Mouse (Mus musculus) hindbrain, embryonic 16.5 days (tissue): ENCODE data around the gene Fam78a. TPM values are rescaled to one million over a fixed set of nuclear protein-coding genes. Genes with fewer than 3 reads are reported as not detected.

Experiments
- ATAC-seq: fragments of 200-750 bp; cut with Nextera tagmentation; 2 replicates; pipeline ENCODE4 v1.8.0; 2017; ENCODE audit warnings: moderate TSS enrichment, moderate library complexity
- H3K27ac ChIP-seq: fragments of 300-500 bp; sonication (generic); 2 replicates; pipeline ENCODE4 v1.5.1; 2014; ENCODE audit warnings: low read depth, mild to moderate bottlenecking, control low read depth, low read length, moderate library complexity
- H3K27me3 ChIP-seq: fragments of 300-500 bp; sonication (generic); replicated peaks from 2 replicates; pipeline ENCODE4 v1.6.1; 2014; ENCODE audit warnings: low read length; ENCODE audit not compliant: control insufficient read depth, insufficient read depth
- H3K36me3 ChIP-seq: fragments of 300-500 bp; sonication (generic); 2 replicates; pipeline ENCODE4 v1.6.1; 2014; ENCODE audit warnings: mild to moderate bottlenecking, low read length, moderate library complexity, mixed read lengths; ENCODE audit not compliant: control insufficient read depth, insufficient read depth
- H3K4me1 ChIP-seq: fragments of 300-500 bp; sonication (generic); 2 replicates; pipeline ENCODE4 v1.6.1; 2014; ENCODE audit warnings: low read depth, low read length; ENCODE audit not compliant: control insufficient read depth, insufficient read depth
- H3K4me2 ChIP-seq: fragments of 300-500 bp; sonication (generic); 2 replicates; pipeline ENCODE4 v1.6.1; 2014; ENCODE audit warnings: mild to moderate bottlenecking, low read length, control low read depth, moderate library complexity
- H3K4me3 ChIP-seq: fragments of 300-500 bp; sonication (generic); 2 replicates; pipeline ENCODE4 v1.5.1; 2014; ENCODE audit warnings: mild to moderate bottlenecking, low read length, control low read depth, moderate library complexity
- H3K9ac ChIP-seq: fragments of 300-500 bp; sonication (generic); 2 replicates; pipeline ENCODE4 v1.6.1; 2014; ENCODE audit warnings: low read depth, mild to moderate bottlenecking, control low read depth, low read length, moderate library complexity
- H3K9me3 ChIP-seq: fragments of 300-500 bp; sonication (generic); 2 replicates; pipeline ENCODE4 v1.6.1; 2014; ENCODE audit warnings: mild to moderate bottlenecking, low read length, moderate library complexity; ENCODE audit not compliant: control insufficient read depth
- WGBS: fragments of 180-500 bp; shearing (Covaris S2); extraction: QIAGEN DNeasy Blood & Tissue Kit; methylation state at CpG from one replicate; pipeline ENCODE4 v1.1.7; 2014; 5-methylcytosine and 5-hydroxymethylcytosine counted together
- polyA plus RNA-seq: library from polyadenylated mRNA; unstranded; fragments of >200 nt; fragmentation: Nextera tagmentation; extraction: Ambion mirVana; gene quantifications from 2 replicates; pipeline ENCODE4 v1.2.1, GENCODE M21; 2015

Gene Fam78a
- polyA plus RNA-seq, 1 experiment from 2014 or later: 0.50 TPM

GRCm38 (mm10) chr2:32065371-32065791, 19.3 kb downstream of the Fam78a start:
- H3K4me2 ChIP-seq: no peak overlapping the region
- H3K9ac ChIP-seq: no peak overlapping the region
- no peaks in the 10 kb centered on the region for H3K9me3 ChIP-seq
- H3K27me3 ChIP-seq: no peaks in the 10 kb centered on the region
- no peak for ATAC-seq
- no peaks in the 10 kb centered on the region for H3K36me3 ChIP-seq
- H3K4me3 ChIP-seq: no peak overlapping the region
- peaks cover 3% of the 10 kb centered on the region; the same call in 1 of the 2 replicates for H3K4me1 ChIP-seq
- WGBS: 81% methylated on average over 5 of the region's 5 CpGs
- no peak overlapping the region for H3K27ac ChIP-seq

DNA sequence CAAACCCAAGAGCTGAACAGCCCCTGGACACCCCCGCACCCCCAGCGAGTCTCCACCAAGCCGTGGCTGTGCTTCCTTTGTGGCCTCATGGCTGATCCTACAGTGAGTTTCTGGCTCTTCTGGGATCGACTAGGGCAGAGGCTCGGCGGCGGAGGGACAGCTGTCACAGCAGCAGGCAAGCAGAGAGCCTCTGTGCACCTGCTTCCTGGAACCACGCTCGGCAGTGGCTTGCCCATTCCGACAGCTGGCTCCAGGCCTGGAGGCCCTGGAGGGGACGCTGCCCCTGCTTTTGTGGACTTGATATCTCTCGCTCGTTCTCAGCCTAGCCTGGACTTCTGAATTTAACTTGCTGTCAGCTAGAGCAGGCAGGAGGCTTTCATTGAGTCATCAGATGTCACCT, 19.7 kb downstream of the Fam78a start:
- Histone ChIP-seq H3K4me3 (no peak overlapping the region), H3K27ac (no peak overlapping the region), H3K9me3 (no peaks in the 10 kb centered on the region), H3K4me1 (peaks cover 3% of the 10 kb centered on the region; the same call in 1 of the 2 replicates), H3K9ac (no peak overlapping the region), H3K36me3 (no peaks in the 10 kb centered on the region), H3K27me3 (no peaks in the 10 kb centered on the region), H3K4me2 (no peak overlapping the region)
- WGBS: 37% methylated on average over 13 of the region's 13 CpGs
- ATAC-seq: no peak

DNA sequence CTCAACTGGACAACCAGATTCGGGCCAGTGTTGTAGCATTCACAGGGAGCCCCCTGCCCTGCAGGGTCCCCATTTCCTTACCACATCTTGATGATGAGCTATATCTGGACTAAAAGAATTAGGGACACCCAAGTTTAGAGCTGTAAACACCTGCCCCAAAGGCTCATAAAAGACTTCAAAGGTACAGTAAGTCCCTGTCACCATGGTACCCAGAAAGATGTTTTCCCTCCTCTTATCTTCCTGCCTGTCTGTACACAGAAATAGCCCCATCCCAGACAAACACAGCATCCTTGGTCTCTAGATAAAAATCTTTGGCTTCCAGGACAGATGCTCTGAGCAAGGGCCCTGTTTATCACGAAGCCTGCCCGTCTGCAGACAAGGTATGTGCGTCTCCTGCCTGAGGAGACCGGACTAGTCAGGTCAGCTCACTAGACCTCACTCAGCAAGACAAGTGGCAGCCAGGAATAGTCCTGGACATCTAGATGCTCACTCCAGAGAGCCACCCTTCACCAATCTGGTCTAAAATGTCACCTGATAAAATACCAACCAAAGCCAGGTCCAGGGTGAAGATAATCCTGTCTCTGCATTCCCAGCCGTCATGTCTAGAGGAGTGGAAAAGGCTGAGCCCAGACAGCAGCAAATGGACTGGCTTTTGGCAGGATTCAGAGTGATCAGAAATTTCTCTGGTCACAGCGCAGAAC, 21.1 kb downstream of the Fam78a start:
- H3K4me1 ChIP-seq: peaks cover 3% of the 10 kb centered on the region; the same call in 1 of the 2 replicates
- no peak overlapping the region for H3K27ac ChIP-seq
- ATAC-seq: no peak
- WGBS: 82% methylated on average over 7 of the region's 7 CpGs
- no peak overlapping the region for H3K4me3 ChIP-seq
- no peaks in the 10 kb centered on the region for H3K27me3 ChIP-seq
- no peaks in the 10 kb centered on the region for H3K9me3 ChIP-seq
- H3K36me3 ChIP-seq: no peaks in the 10 kb centered on the region
- H3K4me2 ChIP-seq: no peak overlapping the region
- no peak overlapping the region for H3K9ac ChIP-seq

DNA sequence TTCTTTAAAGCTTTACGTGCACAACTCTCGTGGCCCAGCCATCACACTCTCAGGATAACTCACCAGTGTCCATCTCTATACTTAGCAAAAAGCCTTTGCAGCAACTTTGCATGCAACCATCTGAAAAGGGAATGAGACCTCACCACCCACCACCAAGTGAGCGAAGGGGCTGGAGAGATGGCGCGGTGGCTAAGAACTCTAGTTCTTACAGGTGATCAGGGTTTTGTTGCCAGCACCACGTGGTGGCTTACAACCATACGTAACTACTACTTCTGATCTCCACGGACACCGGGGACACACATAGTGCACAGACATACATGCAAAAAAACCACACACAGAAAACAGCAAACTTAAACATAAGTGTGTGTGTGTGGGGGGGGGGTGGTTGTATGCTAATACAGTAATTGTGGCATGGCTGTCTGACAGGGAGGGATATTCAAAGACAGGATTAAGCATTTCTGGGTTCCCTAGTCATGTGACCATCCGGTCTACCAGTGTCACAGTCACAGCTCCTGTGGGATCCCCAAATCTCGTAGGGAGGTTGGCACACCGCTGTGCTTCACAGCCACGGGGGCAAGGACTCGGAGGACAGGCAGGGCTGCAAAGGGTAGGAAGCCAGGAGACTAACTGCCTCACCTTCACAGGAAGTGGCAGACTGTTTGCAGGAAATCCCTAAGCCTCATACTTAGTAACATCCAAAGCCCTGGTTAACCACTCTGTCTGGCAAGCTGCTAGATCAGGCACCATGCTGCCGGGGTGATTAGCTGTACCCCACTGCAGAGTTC, 21.8 kb downstream of the Fam78a start:
- no peak overlapping the region for H3K4me3 ChIP-seq
- H3K9me3 ChIP-seq: no peaks in the 10 kb centered on the region
- no peaks in the 10 kb centered on the region for H3K36me3 ChIP-seq
- no peak overlapping the region for H3K9ac ChIP-seq
- H3K27me3 ChIP-seq: no peaks in the 10 kb centered on the region
- ATAC-seq: no peak
- no peak overlapping the region for H3K27ac ChIP-seq
- WGBS: 91% methylated on average over 15 of the region's 15 CpGs
- no peak overlapping the region for H3K4me2 ChIP-seq
- H3K4me1 ChIP-seq: peaks cover 3% of the 10 kb centered on the region; the same call in 1 of the 2 replicates

GRCm38 (mm10) chr2:32061722-32062505, 22.7 kb downstream of the Fam78a start:
- H3K4me1 ChIP-seq: peaks cover 3% of the 10 kb centered on the region; the same call in 1 of the 2 replicates
- no peak overlapping the region for H3K4me2 ChIP-seq
- no peaks in the 10 kb centered on the region for H3K27me3 ChIP-seq
- 75% methylated on average over 12 of the region's 12 CpGs for WGBS
- no peak overlapping the region for H3K4me3 ChIP-seq
- no peaks in the 10 kb centered on the region for H3K36me3 ChIP-seq
- H3K9ac ChIP-seq: no peak overlapping the region
- ATAC-seq: no peak
- H3K9me3 ChIP-seq: no peaks in the 10 kb centered on the region
- H3K27ac ChIP-seq: no peak overlapping the region

GRCm38 (mm10) chr2:32061189-32061588, 23.5 kb downstream of the Fam78a start:
- Histone ChIP-seq H3K9me3 (no peaks in the 10 kb centered on the region), H3K9ac (no peak overlapping the region), H3K4me3 (no peak overlapping the region), H3K27me3 (no peaks in the 10 kb centered on the region), H3K4me1 (peaks cover 3% of the 10 kb centered on the region; the same call in 1 of the 2 replicates), H3K36me3 (no peaks in the 10 kb centered on the region), H3K4me2 (no peak overlapping the region), H3K27ac (no peak overlapping the region)
- no peak for ATAC-seq
- 67% methylated on average over 2 of the region's 2 CpGs for WGBS

DNA sequence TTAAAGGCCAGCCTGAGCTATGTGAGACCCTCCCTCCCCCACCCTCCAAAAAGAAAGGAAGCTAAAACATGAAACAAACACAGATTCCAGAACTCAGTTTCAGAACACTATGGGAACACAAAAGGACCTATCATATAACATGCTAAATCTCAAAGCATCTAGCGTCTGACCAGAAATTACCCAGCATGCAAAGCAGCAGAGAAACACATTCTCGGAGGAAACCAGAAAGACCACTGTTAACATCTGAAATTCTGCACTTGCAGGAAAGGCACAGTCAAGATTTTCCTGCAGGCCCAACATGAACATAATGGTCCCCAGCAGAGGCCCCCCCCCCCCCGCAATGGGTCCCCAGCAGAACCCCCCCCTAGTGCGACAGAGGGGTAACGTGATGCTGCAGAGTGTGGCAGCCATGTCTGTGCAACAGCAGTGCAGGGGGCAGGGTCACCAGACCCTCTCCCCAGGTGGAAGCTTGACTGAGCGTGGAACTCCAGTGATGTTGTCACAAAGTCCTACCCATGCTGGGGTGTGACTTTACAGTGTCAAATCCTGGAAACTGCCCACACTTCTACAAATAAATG, 24.3 kb downstream of the Fam78a start:
- ATAC-seq: no peak

GRCm38 (mm10) chr2:32059613-32060012, 25.0 kb downstream of the Fam78a start:
- WGBS: 79% methylated on average over 6 of the region's 6 CpGs
- ATAC-seq: no peak
- no peaks in the 10 kb centered on the region for H3K9me3 ChIP-seq
- H3K9ac ChIP-seq: no peak overlapping the region
- no peak overlapping the region for H3K4me2 ChIP-seq
- no peak overlapping the region for H3K27ac ChIP-seq
- no peaks in the 10 kb centered on the region for H3K27me3 ChIP-seq
- H3K4me3 ChIP-seq: no peak overlapping the region
- H3K36me3 ChIP-seq: no peaks in the 10 kb centered on the region
- H3K4me1 ChIP-seq: no peaks in the 10 kb centered on the region; the same call in 1 of the 2 replicates

More for the DNA sequence above, 24.3 kb downstream of the Fam78a start:
- Histone ChIP-seq H3K27ac (no peak overlapping the region), H3K9ac (no peak overlapping the region), H3K4me3 (no peak overlapping the region), H3K4me1 (peaks cover 3% of the 10 kb centered on the region), H3K4me2 (no peak overlapping the region), H3K36me3 (no peaks in the 10 kb centered on the region), H3K9me3 (no peaks in the 10 kb centered on the region), H3K27me3 (no peaks in the 10 kb centered on the region)
- 66% methylated on average over 6 of the region's 6 CpGs for WGBS
